Mouse (Mus musculus): ENCODE results near the gene Rhbdl2. TPM values are rescaled to one million over a fixed set of nuclear protein-coding genes. Genes with fewer than 3 reads are reported as not detected.

Gene Rhbdl2
- polyA plus RNA-seq, 1 experiment from 2014 or later, result 4.7 TPM

GRCm38 (mm10) chr4:123856888-123857287, 69.2 kb downstream of the Rhbdl2 start:
- 75% methylated on average over 4 of the region's 4 CpGs for WGBS

GRCm38 (mm10) chr4:123858090-123858489, 70.4 kb downstream of the Rhbdl2 start:
- 87% methylated on average over 7 of the region's 7 CpGs for WGBS

More at GRCm38 (mm10) chr4:123856888-123857287, 69.2 kb downstream of the Rhbdl2 start:
- Histone ChIP-seq H3K27ac (ENCODE audit: low read length) (no peak overlapping the region), H3K27me3 (ENCODE audit: control insufficient read depth, insufficient read depth, low read length) (no peaks in the 10 kb centered on the region), H3K36me3 (ENCODE audit: control insufficient read depth, insufficient read depth, low read length) (no peaks in the 10 kb centered on the region), H3K4me2 (replicated peaks; ENCODE audit: low read depth, low read length) (no peak overlapping the region), H3K4me3 (ENCODE audit: low read depth, low read length) (no peak overlapping the region), H3K9ac (replicated peaks; ENCODE audit: low read depth, low read length) (no peak overlapping the region), H3K9me3 (ENCODE audit: control insufficient read depth, low read depth, low read length) (no peaks in the 10 kb centered on the region), H3K4me1 (ENCODE audit: control insufficient read depth, insufficient read depth, low read length) (no peaks in the 10 kb centered on the region)
- ATAC-seq (ENCODE audit: insufficient number of reproducible peaks, insufficient read depth, low FRiP score, low read depth), result no peak

GRCm38 (mm10) chr4:123859379-123859778, 71.7 kb downstream of the Rhbdl2 start, which contains the start of gene 4933427I04Rik:
TSS of gene 4933427I04Rik (plus strand) at chr4:123859679.
- H3K36me3 ChIP-seq (ENCODE audit: control insufficient read depth, insufficient read depth, low read length), result no peaks in the 10 kb centered on the region
- no peaks in the 10 kb centered on the region for H3K27me3 ChIP-seq (ENCODE audit: control insufficient read depth, insufficient read depth, low read length)
- no peak within 1 kb of the TSS for H3K27ac ChIP-seq (ENCODE audit: low read length)
- H3K4me2 ChIP-seq (replicated peaks; ENCODE audit: low read depth, low read length), result no peak within 1 kb of the TSS
- 81% methylated on average over 3 of the region's 3 CpGs for WGBS
- no peaks in the 10 kb centered on the region for H3K9me3 ChIP-seq (ENCODE audit: control insufficient read depth, low read depth, low read length)
- ATAC-seq (ENCODE audit: insufficient number of reproducible peaks, insufficient read depth, low FRiP score, low read depth), result no peak
- H3K4me3 ChIP-seq (ENCODE audit: low read depth, low read length), result no peak within 1 kb of the TSS
- no peak within 1 kb of the TSS for H3K9ac ChIP-seq (replicated peaks; ENCODE audit: low read depth, low read length)
- no peaks in the 10 kb centered on the region for H3K4me1 ChIP-seq (ENCODE audit: control insufficient read depth, insufficient read depth, low read length)

More at GRCm38 (mm10) chr4:123858090-123858489, 70.4 kb downstream of the Rhbdl2 start:
- no peak overlapping the region for H3K9ac ChIP-seq (replicated peaks; ENCODE audit: low read depth, low read length)
- no peak overlapping the region for H3K4me2 ChIP-seq (replicated peaks; ENCODE audit: low read depth, low read length)
- no peak for ATAC-seq (ENCODE audit: insufficient number of reproducible peaks, insufficient read depth, low FRiP score, low read depth)
- no peak overlapping the region for H3K27ac ChIP-seq (ENCODE audit: low read length)
- H3K27me3 ChIP-seq (ENCODE audit: control insufficient read depth, insufficient read depth, low read length), result no peaks in the 10 kb centered on the region
- H3K4me3 ChIP-seq (ENCODE audit: low read depth, low read length), result no peak overlapping the region
- no peaks in the 10 kb centered on the region for H3K36me3 ChIP-seq (ENCODE audit: control insufficient read depth, insufficient read depth, low read length)
- no peaks in the 10 kb centered on the region for H3K9me3 ChIP-seq (ENCODE audit: control insufficient read depth, low read depth, low read length)
- no peaks in the 10 kb centered on the region for H3K4me1 ChIP-seq (ENCODE audit: control insufficient read depth, insufficient read depth, low read length)

GRCm38 (mm10) chr4:123859803-123860202, 72.1 kb downstream of the Rhbdl2 start:
- H3K36me3 ChIP-seq (ENCODE audit: control insufficient read depth, insufficient read depth, low read length), result no peaks in the 10 kb centered on the region
- 47% methylated on average over 2 of the region's 2 CpGs for WGBS
- no peaks in the 10 kb centered on the region for H3K27me3 ChIP-seq (ENCODE audit: control insufficient read depth, insufficient read depth, low read length)
- no peak overlapping the region for H3K27ac ChIP-seq (ENCODE audit: low read length)
- H3K4me1 ChIP-seq (ENCODE audit: control insufficient read depth, insufficient read depth, low read length), result no peaks in the 10 kb centered on the region
- no peak for ATAC-seq (ENCODE audit: insufficient number of reproducible peaks, insufficient read depth, low FRiP score, low read depth)
- no peak overlapping the region for H3K4me2 ChIP-seq (replicated peaks; ENCODE audit: low read depth, low read length)
- H3K9ac ChIP-seq (replicated peaks; ENCODE audit: low read depth, low read length), result no peak overlapping the region
- no peak overlapping the region for H3K4me3 ChIP-seq (ENCODE audit: low read depth, low read length)
- no peaks in the 10 kb centered on the region for H3K9me3 ChIP-seq (ENCODE audit: control insufficient read depth, low read depth, low read length)

- H3K27ac ChIP-seq (ENCODE audit: low read length), result no peak overlapping the region
Observed at GRCm38 (mm10) chr4:123860621-123861020, 72.9 kb downstream of the Rhbdl2 start.

More at GRCm38 (mm10) chr4:123860621-123861020, 72.9 kb downstream of the Rhbdl2 start:
- no peaks in the 10 kb centered on the region for H3K9me3 ChIP-seq (ENCODE audit: control insufficient read depth, low read depth, low read length)
- ATAC-seq (ENCODE audit: insufficient number of reproducible peaks, insufficient read depth, low FRiP score, low read depth), result no peak
- no peak overlapping the region for H3K9ac ChIP-seq (replicated peaks; ENCODE audit: low read depth, low read length)
- WGBS, result 84% methylated on average over 5 of the region's 5 CpGs
- H3K4me3 ChIP-seq (ENCODE audit: low read depth, low read length), result no peak overlapping the region
- H3K4me2 ChIP-seq (replicated peaks; ENCODE audit: low read depth, low read length), result no peak overlapping the region
- no peaks in the 10 kb centered on the region for H3K4me1 ChIP-seq (ENCODE audit: control insufficient read depth, insufficient read depth, low read length)
- no peaks in the 10 kb centered on the region for H3K27me3 ChIP-seq (ENCODE audit: control insufficient read depth, insufficient read depth, low read length)
- no peaks in the 10 kb centered on the region for H3K36me3 ChIP-seq (ENCODE audit: control insufficient read depth, insufficient read depth, low read length)

Other genes starting within 250 kb of the Rhbdl2 start
- 86.9 and 88.2 TPM in 2 replicates for gene Macf1, start 103.5 kb upstream of the Rhbdl2 start, polyA plus RNA-seq (2014; fragmentation: Nextera tagmentation; extraction: Ambion mirVana)
- gene Ndufs5, start 69.7 kb upstream of the Rhbdl2 start, polyA plus RNA-seq (2014; fragmentation: Nextera tagmentation; extraction: Ambion mirVana), result 297 and 346 TPM in 2 replicates
- gene Akirin1, start 37.5 kb upstream of the Rhbdl2 start, polyA plus RNA-seq (2014; fragmentation: Nextera tagmentation; extraction: Ambion mirVana), result 47.2 and 51.0 TPM in 2 replicates
- gene 4933427I04Rik, start 71.8 kb downstream of the Rhbdl2 start, polyA plus RNA-seq (2014; fragmentation: Nextera tagmentation; extraction: Ambion mirVana), result 0.14 TPM in 1 of 2 replicates, not detected in the other
- gene Mycbp, start 117.0 kb downstream of the Rhbdl2 start, polyA plus RNA-seq (2014; fragmentation: Nextera tagmentation; extraction: Ambion mirVana), result 81.9 and 82.3 TPM in 2 replicates
- gene Rragc, start 129.6 kb downstream of the Rhbdl2 start, polyA plus RNA-seq (2014; fragmentation: Nextera tagmentation; extraction: Ambion mirVana), result 54.1 and 54.8 TPM in 2 replicates
- gene 4930535I16Rik, start 130.1 kb downstream of the Rhbdl2 start, polyA plus RNA-seq (2014; fragmentation: Nextera tagmentation; extraction: Ambion mirVana), result not detected in 2 replicates